Comparison of ENCODE assay signal across 9 mouse cellular contexts in the genomic region with DNA sequence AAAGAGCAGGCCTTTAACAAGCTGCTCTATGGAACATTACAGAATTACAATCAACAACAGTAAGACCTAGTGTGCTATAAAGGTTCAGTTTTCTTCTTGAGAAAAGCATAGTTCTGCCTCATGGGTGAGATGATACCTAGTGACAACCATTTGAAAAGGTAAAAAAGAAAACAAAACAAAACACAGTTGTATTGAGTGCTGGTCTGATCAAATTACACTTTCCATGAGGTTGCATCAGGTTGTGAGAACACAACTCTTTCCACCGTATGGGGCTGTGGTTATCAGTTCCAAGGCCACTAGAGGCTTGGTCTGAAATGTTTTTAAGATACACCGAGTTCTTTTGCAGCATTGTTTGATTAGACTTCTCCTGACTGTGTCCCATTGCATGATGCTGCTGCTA. TPM values are rescaled to one million over a fixed set of nuclear protein-coding genes. Genes with fewer than 3 reads are reported as not detected.
DNase-seq lines count a peak whose midpoint lies in the region; ATAC-seq and TF ChIP-seq lines count a peak whose summit lies in the region.
"Had no signal": no experiment of that assay in that cellular context is flagged by ENCODE, and none has a peak within 500 bp of the region (broad histone marks: within the 10 kb centered on the region; RNA-seq: fewer than 3 reads in every experiment).

No protein-coding gene starts in this region.

- no peak for TF ChIP-seq CTCF in MEL (IDR thresholded peaks at IDR 0.05 in 2 of 3, conservative IDR thresholded peaks at IDR 0.05 in 1 of 3; ENCODE audit: control insufficient read depth in 1 of 3, insufficient read depth in 1 of 3, low read depth in 2 of 3, low read length in 3 of 3, poor library complexity in 1 of 3, severe bottlenecking in 1 of 3)

- peaks cover 5% of the 10 kb centered on the region for H3K79me2 ChIP-seq in MEL (ENCODE audit: control insufficient read depth, insufficient read depth, low read length, poor library complexity)
- H3K79me2 ChIP-seq in macrophage (ENCODE audit: inconsistent target) = no peaks in the 10 kb centered on the region

- H3K27ac ChIP-seq in MEL (ENCODE audit: control insufficient read depth, low read depth, low read length) (peak overlapping the region; percentile 77), macrophage (no peak overlapping the region)
- no peak overlapping the region for H3K27ac ChIP-seq in hindbrain, embryonic 11.5 days (ENCODE audit: low read depth, low read length)

- H3K4me3 ChIP-seq in MEL (ENCODE audit: control insufficient read depth in 1 of 2, insufficient read depth in 1 of 2, low read depth in 2 of 2, low read length in 2 of 2) (peak overlapping the region in 1 of 2 experiments; percentile 97; a peak in 2 of 4 replicates), macrophage (ENCODE audit: inconsistent target) (peak overlapping the region; percentile 57; the same call in 1 of the 2 replicates)
- H3K4me3 ChIP-seq in hindbrain, embryonic 11.5 days (ENCODE audit: low read depth, low read length) = no peak overlapping the region

- TF ChIP-seq POLR2A in MEL (IDR thresholded peaks at IDR 0.05; ENCODE audit: control insufficient read depth in 1 of 2, insufficient read depth in 1 of 2, low read depth in 1 of 2, low read length in 2 of 2, poor library complexity in 1 of 2) = no peak

- no peaks in the 10 kb centered on the region for H3K9me3 ChIP-seq in MEL (replicated peaks; ENCODE audit: insufficient read depth, low read length)
- H3K9me3 ChIP-seq in hindbrain, embryonic 11.5 days (ENCODE audit: control insufficient read depth, low read length) = no peaks in the 10 kb centered on the region

- peak overlapping the region; percentile 80 for H3K9ac ChIP-seq in MEL (ENCODE audit: control insufficient read depth, low read depth, low read length, poor library complexity, severe bottlenecking)
- H3K9ac ChIP-seq in hindbrain, embryonic 11.5 days (ENCODE audit: low read depth, low read length) = no peak overlapping the region

- H3K4me1 ChIP-seq in MEL (ENCODE audit: control insufficient read depth in 1 of 2, insufficient read depth in 2 of 2, low read length in 2 of 2) = peaks cover 0 to 2% of the 10 kb centered on the region in 2 experiments; a peak in 1 of 4 replicates
- no peaks in the 10 kb centered on the region for H3K4me1 ChIP-seq in hindbrain, embryonic 11.5 days (replicated peaks; ENCODE audit: control insufficient read depth, insufficient read depth, low read length)

- 84% methylated on average over 2 of the region's 2 CpGs for WGBS in hindbrain, embryonic 11.5 days
- WGBS in macrophage (ENCODE audit: missing documents) = 78% methylated on average over 1 of the region's 2 CpGs

- peak overlapping the region; percentile 36; the same call in 1 of the 2 replicates for H3K4me2 ChIP-seq in hindbrain, embryonic 11.5 days (replicated peaks; ENCODE audit: low read depth, low read length)

- TF ChIP-seq EP300 in MEL (IDR thresholded peaks at IDR 0.05; ENCODE audit: low read depth in 1 of 2, low read length in 2 of 2) = peak; percentile 11 to 21; a peak in 1 of 4 replicates

- H3K27me3 ChIP-seq in MEL (ENCODE audit: control insufficient read depth in 1 of 2, insufficient read depth in 2 of 2, low read length in 2 of 2) = no peaks in the 10 kb centered on the region
- H3K27me3 ChIP-seq in hindbrain, embryonic 11.5 days (ENCODE audit: control insufficient read depth, insufficient read depth, low read length) = no peaks in the 10 kb centered on the region

- intact Hi-C loops in gastrocnemius, postnatal 14 days (cut with DNase I; ENCODE audit: low total_unique reads) = no loop called here

- peak; percentile 1 for DNase-seq in embryo, embryonic 10.5 days (ENCODE audit: low spot score)
- no peak for DNase-seq in embryo, embryonic 10 days (ENCODE audit: low spot score)
- peak; percentile 74 for DNase-seq in MEL (ENCODE audit: low read depth, low spot score)
- no peak for DNase-seq in hindbrain, embryonic 11.5 days (ENCODE audit: low spot score)
- no peak for DNase-seq in adrenal gland, adult 2 months
- DNase-seq in ovary, postnatal 36 days (ENCODE audit: low spot score) = no peak
- DNase-seq in gastrocnemius, postnatal 14 days = no peak
- DNase-seq: cerebellum, postnatal 10 days had no signal

- no peak for TF ChIP-seq RAD21 in MEL (IDR thresholded peaks at IDR 0.05; ENCODE audit: low read depth, low read length)

- H3K36me3 ChIP-seq in MEL (ENCODE audit: control insufficient read depth in 1 of 2, insufficient read depth in 2 of 2, low read length in 2 of 2) (peaks cover 3 to 13% of the 10 kb centered on the region in 2 experiments), macrophage (ENCODE audit: inconsistent target) (no peaks in the 10 kb centered on the region)
- no peaks in the 10 kb centered on the region for H3K36me3 ChIP-seq in hindbrain, embryonic 11.5 days (ENCODE audit: control insufficient read depth, insufficient read depth, low read length)

- ATAC-seq in hindbrain, embryonic 11.5 days (ENCODE audit: low FRiP score) = no peak

TF ChIP-seq in MEL, 35 proteins besides CTCF, POLR2A, EP300 and RAD21:
- TF ChIP-seq ETS1 (IDR thresholded peaks at IDR 0.05; ENCODE audit: low read depth, low read length) = 0 out of 2 replicates have a peak, but pooled peaks have one; percentile 19
- TF ChIP-seq SIN3A (IDR thresholded peaks at IDR 0.05; ENCODE audit: low read length) = no peak
- peak; percentile 21; the same call in 1 of the 2 replicates for TF ChIP-seq TCF12 (IDR thresholded peaks at IDR 0.05; ENCODE audit: low read depth, low read length)
TF ChIP-seq in MEL: peak in this region for 2.

RNA-seq across cellular contexts. Expression of gene 2610044O15Rik8, which starts 30.1 kb away (rescaled TPM):
- total RNA-seq in MEL (2012; rRNA removed) = 8.5 and 11.3 TPM in 2 replicates
- polyA plus RNA-seq in MEL (2012; ENCODE audit: insufficient read depth in 1 of 2, insufficient read length in 2 of 2, low read depth in 1 of 2, low replicate concordance in 2 of 2, missing spikeins in 1 of 2) (100 to 1,000 TPM in 1 of 2 experiments, 1 to 10 TPM in 1; 7.7 to 333 TPM), macrophage (2018) (8.3 to 19.0 TPM (median 11.8 TPM) in 3 replicates)
- polyA plus RNA-seq in hindbrain, embryonic 11.5 days (2014; fragmentation: Nextera tagmentation; extraction: Ambion mirVana) = 28.2 and 28.6 TPM in 2 replicates
- 10 to 100 TPM in 21 of 26 experiments, 1 to 10 TPM in 5; 2.1 to 45.9 (median 24.0) TPM for total RNA-seq in macrophage (2018; cell fraction: chromatin; rRNA removed)
- 10 to 100 TPM in 7 of 26 experiments, 1 to 10 TPM in 19; 2.6 to 14.2 (median 9.0) TPM for total RNA-seq in macrophage (2018; cell fraction: cytosol; rRNA removed)
- 10 to 100 TPM in 14 of 26 experiments, 1 to 10 TPM in 12; 1.1 to 38.2 (median 10.8) TPM for total RNA-seq in macrophage (2018; cell fraction: nucleus; rRNA removed)
- 10 to 100 TPM in 1 of 2 experiments, 1 to 10 TPM in 1; 7.6 to 12.8 TPM for total RNA-seq in adrenal gland, adult 2 months (2021)
- 0.07 and 0.33 TPM in 2 replicates for polyA plus RNA-seq in adrenal gland, adult 2 months (2012; rRNA removed)
- total RNA-seq in gastrocnemius, postnatal 14 days (2021) = 10 to 100 TPM; 12.9 to 13.7 TPM

Comparison
In these comparisons a context has a peak if more than half of its experiments do, and no peak if none do; other contexts are left out.
1. DNase-seq: peak in embryo, embryonic 10.5 days (single experiment) and MEL (single experiment); none in embryo, embryonic 10 days (single experiment), hindbrain, embryonic 11.5 days (single experiment), adrenal gland, adult 2 months (single experiment), ovary, postnatal 36 days (single experiment) and gastrocnemius, postnatal 14 days (single experiment).